Mouse (Mus musculus): Measurements from ENCODE around the gene Hspa8.
A peak's percentile ranks its signal among the peaks of the same experiment; 100 is the strongest.

Gene Hspa8

DNA sequence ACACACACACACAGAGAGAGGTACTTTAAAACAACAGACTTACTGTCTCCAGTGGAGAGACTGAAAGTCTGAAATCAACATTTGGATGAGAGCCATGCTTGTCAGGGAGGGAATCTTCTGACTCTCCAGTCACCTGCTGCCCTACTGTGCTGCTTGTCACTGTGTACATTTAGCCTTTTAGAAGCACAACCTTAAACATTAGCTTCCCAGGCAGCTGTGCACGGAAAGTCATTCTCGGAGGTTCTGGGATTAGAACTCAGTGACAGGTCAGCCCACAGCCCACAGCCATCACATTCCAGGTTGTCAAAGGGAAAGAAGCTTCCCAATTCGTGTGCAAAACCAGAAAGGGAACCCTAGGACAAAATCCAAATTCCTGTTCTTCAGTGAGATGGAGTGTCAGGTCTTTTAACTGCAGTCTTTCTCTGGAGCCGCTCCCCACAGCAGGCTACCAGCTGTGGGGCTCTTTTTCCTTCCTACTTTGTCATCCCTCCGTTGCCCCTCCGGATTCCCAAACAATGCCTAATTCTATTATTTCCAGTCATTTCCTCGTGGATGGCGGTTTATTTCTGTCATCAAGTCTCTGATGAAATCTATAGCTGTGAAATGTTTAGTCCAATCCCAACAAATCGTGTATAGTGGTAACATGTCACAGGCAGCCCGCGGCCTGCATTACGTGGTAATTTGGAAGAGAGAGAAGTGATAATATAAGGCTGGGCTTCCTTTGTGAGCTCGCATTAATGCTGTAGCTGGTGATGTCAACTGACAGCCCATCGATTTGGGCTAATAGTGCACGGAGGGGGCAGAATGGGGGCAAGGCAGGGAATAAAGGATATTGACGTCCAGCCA lies 7.5 kb downstream of the Hspa8 start:
- peak; percentile 13 for DNase-seq (ENCODE audit: low read depth, low spot score)

GRCm38 (mm10) chr9:40808907-40809280 lies 8.1 kb downstream of the Hspa8 start:
- DNase-seq (ENCODE audit: low read depth, low spot score) = peak; percentile 23

DNA sequence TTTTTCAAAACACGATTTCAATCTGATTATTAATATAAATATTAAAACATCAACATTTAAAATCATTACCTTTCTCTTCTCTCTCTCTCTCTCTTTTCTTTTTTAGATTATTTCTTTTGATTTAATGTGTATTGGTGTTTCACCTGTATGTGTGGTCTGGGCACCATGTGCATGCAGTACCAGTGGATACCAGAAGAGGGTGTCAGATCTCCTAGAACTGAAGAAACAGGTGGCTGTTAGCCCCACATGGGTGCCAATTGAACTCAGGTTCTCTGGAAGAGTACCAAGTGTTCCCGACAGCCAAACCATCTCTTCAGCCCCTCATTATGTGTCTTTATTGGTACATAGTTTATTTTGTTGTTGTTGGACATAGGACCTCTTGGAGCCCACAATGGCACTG lies 11.1 kb downstream of the Hspa8 start:
- peak; percentile 38 for DNase-seq (ENCODE audit: low read depth, low spot score)

DNA sequence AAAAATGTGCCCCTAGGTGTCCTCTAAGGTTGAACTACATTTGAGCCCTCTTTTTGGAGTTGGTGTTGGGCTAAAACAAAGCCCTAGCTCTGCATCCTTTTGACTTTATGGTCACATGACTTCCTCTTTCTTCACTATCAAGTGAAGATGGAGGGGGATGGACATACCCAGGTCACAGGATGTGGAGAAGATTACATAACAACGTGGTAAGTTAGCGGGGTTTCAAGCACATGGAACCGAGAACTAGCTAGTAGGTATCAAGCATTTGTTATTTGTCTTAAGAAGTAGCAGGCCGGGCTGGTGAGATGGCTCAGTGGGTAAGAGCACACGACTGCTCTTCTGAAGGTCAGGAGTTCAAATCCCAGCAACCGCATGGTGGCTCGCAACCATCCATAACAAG lies 13.3 kb downstream of the Hspa8 start:
- DNase-seq (ENCODE audit: low read depth, low spot score) = peak; percentile 66

GRCm38 (mm10) chr9:40817325-40818028 lies 16.7 kb downstream of the Hspa8 start:
- DNase-seq (ENCODE audit: low read depth, low spot score) = no peak

DNA sequence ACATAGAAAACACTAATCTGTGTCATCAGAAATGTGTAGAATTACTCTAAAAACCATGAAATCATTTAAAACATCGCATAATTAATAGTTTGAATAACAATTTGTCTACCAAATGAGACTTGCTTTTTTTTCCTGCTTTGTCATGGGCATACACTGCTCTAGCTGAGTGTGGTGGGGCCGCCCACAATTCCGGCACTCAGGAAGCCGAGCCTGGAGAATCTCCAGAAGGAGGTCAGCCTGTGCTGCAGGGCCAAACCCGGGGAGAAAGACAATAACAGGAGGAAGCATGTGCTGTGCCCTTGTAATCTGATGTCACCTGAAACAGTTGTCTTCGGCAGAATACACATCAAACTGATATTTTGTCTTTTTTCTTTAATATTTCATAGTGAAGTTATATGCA lies 24.8 kb downstream of the Hspa8 start:
- DNase-seq (ENCODE audit: low read depth, low spot score) = no peak

DNA sequence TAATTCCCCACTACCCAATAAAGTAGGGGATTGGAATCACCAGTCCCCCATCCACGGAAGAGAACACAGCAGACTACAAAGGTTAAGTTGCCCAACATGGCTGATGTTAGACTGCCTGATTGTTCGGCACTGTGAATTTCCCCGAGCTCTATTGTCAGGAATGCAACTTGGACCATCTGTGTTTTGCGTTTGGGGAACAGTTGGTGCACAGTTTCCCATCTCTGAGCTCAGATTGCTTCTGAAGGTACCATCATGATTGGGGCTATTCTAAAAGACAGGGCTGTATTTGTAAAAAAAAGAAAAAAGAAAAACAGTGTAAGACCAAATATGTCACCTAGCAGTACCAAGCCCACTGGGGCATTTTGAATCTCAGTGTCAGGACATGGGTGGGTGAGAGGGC lies 26.6 kb downstream of the Hspa8 start:
- no peak for DNase-seq (ENCODE audit: low read depth, low spot score)

DNA sequence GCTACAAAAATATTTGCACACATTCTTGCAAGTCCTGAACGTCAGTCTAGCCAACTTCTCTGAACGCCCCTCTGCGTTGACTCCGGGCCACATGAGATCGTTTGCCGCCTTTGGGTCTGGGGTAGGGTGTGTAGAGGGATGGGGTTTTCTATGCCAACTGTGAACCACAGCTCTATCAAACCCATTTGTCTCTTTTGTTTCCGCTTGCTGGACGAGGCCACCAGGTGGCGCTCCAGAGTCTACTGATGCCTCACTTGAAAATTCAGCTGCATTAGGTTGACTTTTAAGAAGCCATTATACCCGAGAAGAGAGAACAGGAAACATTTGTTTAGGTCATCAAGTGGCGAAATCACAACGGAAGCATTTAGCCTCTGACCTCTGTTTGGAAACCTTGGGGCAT lies 33.8 kb downstream of the Hspa8 start:
- DNase-seq (ENCODE audit: low read depth, low spot score) = peak; percentile 70

DNA sequence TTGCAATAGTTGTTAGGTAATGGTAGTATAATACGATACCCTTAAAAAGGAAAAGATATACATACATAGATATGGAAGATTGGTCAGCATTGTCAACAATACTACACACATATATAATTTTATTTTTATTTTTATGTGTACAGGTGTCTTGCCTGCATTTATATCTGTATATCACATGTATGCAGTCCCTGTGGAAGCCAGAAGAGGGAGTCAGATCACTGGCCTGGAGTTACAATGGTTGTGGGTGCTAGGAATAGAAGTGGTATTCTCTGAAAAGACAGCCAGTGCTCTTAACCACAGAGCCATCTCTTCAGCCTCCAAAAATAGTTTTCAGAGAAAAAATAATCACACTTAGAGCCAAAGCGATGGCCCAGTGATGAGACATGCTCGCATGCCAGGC lies 35.9 kb downstream of the Hspa8 start:
- DNase-seq (ENCODE audit: low read depth, low spot score) = no peak

DNA sequence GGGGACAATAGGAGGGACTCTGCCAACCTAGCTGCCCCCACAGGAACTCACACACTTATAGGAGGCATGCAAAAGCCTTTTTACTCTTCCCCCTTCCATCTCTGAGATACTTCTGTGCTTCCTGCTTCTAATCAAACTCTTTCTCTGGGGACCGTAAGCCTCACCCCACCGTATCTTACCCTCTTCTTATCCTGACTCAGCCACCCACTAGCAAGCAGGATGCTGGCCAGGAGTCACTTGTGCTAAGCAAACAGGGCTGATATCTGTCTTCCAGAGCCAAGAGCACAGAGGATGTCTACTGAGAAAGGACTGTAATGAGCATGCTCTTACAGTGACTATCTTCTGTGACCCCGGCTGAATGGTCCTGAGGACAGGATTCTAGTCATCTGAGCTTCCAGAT lies 38.9 kb downstream of the Hspa8 start:
- no peak for DNase-seq (ENCODE audit: low read depth, low spot score)

DNA sequence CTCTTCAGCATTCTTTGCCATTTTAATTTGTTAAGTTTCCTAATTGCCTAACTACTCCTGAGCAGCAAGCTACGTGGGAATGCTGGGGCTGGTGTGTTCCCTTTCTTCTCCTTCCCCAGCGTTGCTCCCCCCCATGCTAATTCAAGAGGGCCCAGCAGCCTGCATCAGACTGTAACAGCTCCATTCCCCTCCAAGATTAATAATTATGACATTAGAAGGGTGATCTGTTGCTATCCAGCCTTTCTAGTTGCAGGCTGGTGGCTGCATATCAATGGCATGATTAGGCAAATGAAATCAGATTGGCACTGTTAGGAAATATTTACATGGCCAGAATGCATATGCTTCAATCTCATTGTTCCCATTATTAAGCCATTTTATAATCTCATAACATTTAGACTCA lies 50.7 kb downstream of the Hspa8 start:
- DNase-seq (ENCODE audit: low read depth, low spot score) = no peak

DNA sequence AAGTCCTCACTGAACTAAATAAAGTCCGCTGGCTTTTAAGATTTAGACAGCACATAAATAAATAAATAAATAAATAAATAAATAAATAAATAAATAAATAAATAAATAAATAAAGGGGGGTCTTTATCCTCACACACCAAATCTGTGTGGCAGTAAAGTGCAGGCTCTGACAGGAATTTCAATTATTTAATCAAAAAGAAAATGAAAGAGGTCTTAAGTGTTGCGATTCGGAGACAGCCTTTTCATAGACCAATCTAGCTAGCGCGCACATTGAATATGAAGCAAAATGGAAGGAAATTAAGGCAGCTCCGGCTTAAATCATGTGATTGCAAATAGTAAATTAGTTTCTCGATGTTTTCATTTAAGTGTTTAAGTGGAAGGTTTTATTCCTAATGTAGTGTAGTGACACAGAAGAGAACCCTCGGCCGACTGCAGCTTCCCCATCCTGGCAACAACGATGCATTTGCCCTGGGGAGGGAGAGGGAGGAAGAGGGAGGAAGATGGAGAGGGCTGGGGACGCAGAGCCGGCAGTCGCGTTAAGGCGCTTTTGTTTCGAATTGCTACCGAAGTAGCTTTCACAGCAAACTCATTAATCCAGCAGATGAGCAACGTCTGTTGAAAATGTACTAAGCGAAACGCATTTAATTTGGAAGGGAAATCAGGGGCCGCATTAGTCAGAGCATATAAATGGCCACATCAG lies 57.8 kb downstream of the Hspa8 start:
- no peak for DNase-seq (ENCODE audit: low read depth, low spot score)

- no peak for DNase-seq (ENCODE audit: low read depth, low spot score)
Observed at GRCm38 (mm10) chr9:40859196-40859595, 58.4 kb downstream of the Hspa8 start.
